Mouse (Mus musculus) heart, postnatal 0 days (tissue): Measurements from ENCODE around the gene Gatb. TPM values are rescaled to one million over a fixed set of nuclear protein-coding genes. Genes with fewer than 3 reads are reported as not detected.

ENCODE experiments used
- ATAC-seq: fragments of 200-750 bp; cut with Nextera tagmentation; 2 replicates; pipeline ENCODE4 v1.8.0; 2017; ENCODE audit warnings: low read depth, moderate number of reproducible peaks, moderate library complexity; ENCODE audit not compliant: insufficient read depth
- DNase-seq: peaks from one replicate; pipeline ENCODE4 v3.0.0-alpha.2; 2016; ENCODE audit warnings: low spot score
- H3K27ac ChIP-seq: fragments of 300-500 bp; sonication (generic); 2 replicates; pipeline ENCODE4 v1.5.1; 2014; ENCODE audit warnings: low read depth, mild to moderate bottlenecking
- H3K27me3 ChIP-seq: fragments of 300-500 bp; sonication (generic); 2 replicates; pipeline ENCODE4 v1.6.1; 2014; ENCODE audit warnings: low read length, mixed read lengths; ENCODE audit not compliant: control insufficient read depth, insufficient read depth
- H3K36me3 ChIP-seq: fragments of 300-500 bp; sonication (generic); replicated peaks from 2 replicates; pipeline ENCODE4 v1.6.1; 2014; ENCODE audit warnings: low read length, mixed read lengths; ENCODE audit not compliant: control insufficient read depth, insufficient read depth
- H3K4me1 ChIP-seq: fragments of 300-500 bp; sonication (generic); 2 replicates; pipeline ENCODE4 v1.6.1; 2014; ENCODE audit warnings: antibody characterized with exemption; ENCODE audit not compliant: control insufficient read depth, insufficient read depth
- H3K4me2 ChIP-seq: fragments of 300-500 bp; sonication (generic); 2 replicates; pipeline ENCODE4 v1.6.1; 2014; ENCODE audit warnings: low read depth, mild to moderate bottlenecking, low read length, moderate library complexity
- H3K4me3 ChIP-seq: fragments of 300-500 bp; sonication (generic); 2 replicates; pipeline ENCODE4 v1.5.1; 2014; ENCODE audit warnings: low read depth, low read length
- H3K9ac ChIP-seq: fragments of 300-500 bp; sonication (generic); replicated peaks from 2 replicates; pipeline ENCODE4 v1.6.1; 2014; ENCODE audit warnings: low read depth, low read length, mixed read lengths
- H3K9me3 ChIP-seq: fragments of 300-500 bp; sonication (generic); replicated peaks from 2 replicates; pipeline ENCODE4 v1.6.1; 2016; ENCODE audit warnings: low read length; ENCODE audit not compliant: control insufficient read depth
- CTCF ChIP-seq: IDR thresholded peaks from 2 replicates; pipeline ENCODE4 v1.5.1; 2016; ENCODE audit warnings: antibody characterized with exemption, control low read depth, low read depth
- EP300 ChIP-seq: IDR thresholded peaks from 2 replicates; pipeline ENCODE4 v1.6.1; 2016; ENCODE audit warnings: antibody characterized with exemption, low read depth
- WGBS: fragments of 180-500 bp; shearing (Covaris S2); extraction: QIAGEN DNeasy Blood & Tissue Kit; methylation state at CpG from one replicate; pipeline ENCODE4 v1.1.7; 2014; 5-methylcytosine and 5-hydroxymethylcytosine counted together
- polyA plus RNA-seq: library from polyadenylated mRNA; unstranded; fragments of >200 nt; fragmentation: Nextera tagmentation; extraction: Ambion mirVana; gene quantifications from 2 replicates; pipeline ENCODE4 v1.2.1, GENCODE M21; 2015
- total RNA-seq: library from RNA; depleted of rRNA; stranded (reverse); fragments of >200 nt; gene quantifications from 2 replicates; pipeline ENCODE4 v1.2.3, GENCODE M21; 2014; ENCODE audit warnings: low replicate concordance

Gene Gatb
- total and polyA plus RNA-seq, 2 experiments from 2014 or later: 27.9 to 40.3 TPM

DNA sequence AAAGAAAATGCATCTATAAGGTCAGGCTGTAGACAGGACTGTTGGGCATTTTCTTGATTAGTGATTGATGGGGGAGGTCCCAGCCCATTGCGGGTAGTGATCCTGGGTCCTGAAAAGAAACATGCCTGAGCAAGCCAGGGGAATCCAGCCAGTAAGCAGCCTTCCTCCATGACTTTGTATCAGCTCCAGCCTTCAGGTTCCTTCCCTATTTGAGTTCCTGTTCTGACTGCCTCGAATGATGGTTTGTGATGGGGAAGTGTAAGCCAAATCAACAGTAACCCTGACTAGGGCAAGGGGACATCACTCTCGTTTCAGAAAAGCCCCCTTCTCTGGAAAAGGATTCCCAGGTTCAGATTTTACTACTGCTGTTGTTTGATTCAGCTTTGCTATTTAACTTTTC is 31.2 kb upstream of the Gatb start:
- Histone ChIP-seq H3K27me3 (no peaks in the 10 kb centered on the region), H3K9me3 (no peaks in the 10 kb centered on the region), H3K4me2 (no peak overlapping the region), H3K27ac (no peak overlapping the region), H3K4me1 (no peaks in the 10 kb centered on the region), H3K4me3 (no peak overlapping the region), H3K36me3 (no peaks in the 10 kb centered on the region), H3K9ac (no peak overlapping the region)
- DNase-seq (no peak), ATAC-seq (no peak)
- 67% methylated on average over 3 of the region's 3 CpGs for WGBS
- no peak for TF ChIP-seq CTCF
- TF ChIP-seq EP300: no peak

DNA sequence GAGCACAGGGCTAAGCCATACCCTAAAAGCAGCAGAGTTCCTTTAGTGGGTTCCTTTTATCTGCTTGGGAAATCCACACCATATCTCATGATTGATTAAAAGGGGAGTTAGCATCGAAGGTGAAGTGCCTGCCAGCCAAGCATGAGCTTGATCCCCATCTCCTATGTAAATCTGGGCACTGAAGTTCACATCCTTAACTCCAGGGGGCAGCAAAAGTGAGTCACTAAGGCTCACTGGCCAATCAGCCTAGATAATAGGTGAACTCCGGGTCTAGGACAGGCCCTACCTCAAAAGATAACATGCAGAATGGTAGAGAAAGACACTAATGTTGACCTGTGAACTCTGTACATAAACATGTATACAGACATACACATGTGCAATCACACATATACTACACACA is 30.3 kb upstream of the Gatb start:
- ATAC-seq (no peak), DNase-seq (no peak)
- no peak overlapping the region for H3K4me3 ChIP-seq
- no peaks in the 10 kb centered on the region for H3K27me3 ChIP-seq
- H3K36me3 ChIP-seq: no peaks in the 10 kb centered on the region
- no peaks in the 10 kb centered on the region for H3K4me1 ChIP-seq
- 40% methylated on average over 2 of the region's 2 CpGs for WGBS
- no peaks in the 10 kb centered on the region for H3K9me3 ChIP-seq
- H3K9ac ChIP-seq: no peak overlapping the region
- no peak for TF ChIP-seq EP300
- TF ChIP-seq CTCF: peak; percentile 47
- no peak overlapping the region for H3K27ac ChIP-seq
- H3K4me2 ChIP-seq: no peak overlapping the region

DNA sequence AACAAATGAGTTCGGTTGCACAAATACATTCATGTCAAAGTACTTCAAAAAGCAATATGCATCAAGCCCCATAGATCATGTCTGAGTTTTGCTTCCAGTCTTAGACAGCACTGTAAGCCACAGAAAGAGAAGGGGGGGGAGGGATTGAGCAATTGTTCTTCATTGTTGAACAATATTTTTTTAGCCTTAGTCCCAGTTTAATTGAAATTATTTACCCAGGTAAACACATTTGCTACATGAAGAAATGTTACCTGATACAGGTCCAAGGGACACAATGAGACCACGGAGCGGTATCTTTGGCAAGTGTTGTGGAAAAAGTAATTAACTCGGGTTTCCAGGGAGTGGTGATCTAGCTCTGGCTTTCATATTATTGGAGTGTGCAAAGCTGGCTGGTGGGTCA is 23.6 kb upstream of the Gatb start:
- peaks cover 25% of the 10 kb centered on the region for H3K4me1 ChIP-seq
- no peaks in the 10 kb centered on the region for H3K27me3 ChIP-seq
- ATAC-seq (no peak), DNase-seq (no peak)
- H3K36me3 ChIP-seq: no peaks in the 10 kb centered on the region
- WGBS: 68% methylated on average over 4 of the region's 4 CpGs
- no peaks in the 10 kb centered on the region for H3K9me3 ChIP-seq
- H3K27ac ChIP-seq: peak overlapping the region; percentile 88
- H3K4me2 ChIP-seq: no peak overlapping the region
- no peak for TF ChIP-seq CTCF
- TF ChIP-seq EP300: no peak
- no peak overlapping the region for H3K4me3 ChIP-seq
- H3K9ac ChIP-seq: no peak overlapping the region

DNA sequence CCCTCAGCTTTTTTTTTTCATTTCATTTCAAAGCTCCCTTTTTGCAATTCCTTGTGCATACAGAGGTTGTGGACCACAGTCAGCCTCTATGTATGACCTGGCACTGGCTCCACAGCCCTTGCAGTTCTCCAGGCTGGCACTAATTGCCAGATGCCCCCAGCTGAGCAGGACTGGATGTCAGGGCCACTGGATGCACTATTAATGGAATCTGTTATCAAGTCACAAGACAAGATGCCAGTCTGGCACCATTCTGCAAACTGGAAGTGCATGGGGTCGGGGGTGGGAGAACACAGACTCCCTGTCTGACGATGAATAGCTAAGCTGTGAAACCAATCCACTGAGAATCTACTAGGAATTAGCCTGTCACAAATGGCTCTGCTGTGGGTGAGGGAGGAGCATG is 22.6 kb upstream of the Gatb start:
- DNase-seq (no peak), ATAC-seq (peak; percentile 68)
- peak overlapping the region; percentile 88 for H3K27ac ChIP-seq
- no peaks in the 10 kb centered on the region for H3K9me3 ChIP-seq
- peak; percentile 89 for TF ChIP-seq EP300
- no peak for TF ChIP-seq CTCF
- no peaks in the 10 kb centered on the region for H3K36me3 ChIP-seq
- no peak overlapping the region for H3K4me3 ChIP-seq
- peaks cover 25% of the 10 kb centered on the region for H3K4me1 ChIP-seq
- no peak overlapping the region for H3K9ac ChIP-seq
- H3K27me3 ChIP-seq: no peaks in the 10 kb centered on the region
- no peak overlapping the region for H3K4me2 ChIP-seq
- WGBS: 31% methylated on average over 2 of the region's 2 CpGs

DNA sequence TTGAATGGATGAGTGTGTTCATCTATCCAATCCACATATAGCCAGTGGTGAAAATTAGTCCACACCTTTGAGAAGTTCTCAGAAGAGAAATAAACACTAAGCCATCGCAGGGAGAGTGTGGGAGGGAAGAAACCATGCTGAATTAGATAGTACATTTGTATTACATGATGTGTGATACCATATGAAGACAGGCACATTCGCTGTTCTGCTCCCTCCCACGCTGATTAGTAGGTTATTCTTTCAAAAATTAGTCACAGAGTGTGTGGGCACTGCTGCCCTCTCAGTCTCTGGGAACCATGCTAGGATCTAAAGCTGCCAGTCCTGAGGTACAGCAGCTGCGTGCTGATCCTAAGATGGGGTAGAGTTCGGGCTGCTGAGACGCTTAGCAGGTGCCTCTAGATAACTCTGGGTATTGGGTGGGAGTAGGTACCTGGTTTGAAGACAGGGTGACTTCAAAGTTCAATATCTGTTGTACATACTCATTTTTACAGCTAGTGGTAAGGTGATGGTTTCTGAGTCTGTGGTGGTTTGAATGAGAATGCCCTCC is 20.1 kb upstream of the Gatb start:
- WGBS: 81% methylated on average over 6 of the region's 6 CpGs
- H3K9me3 ChIP-seq: no peaks in the 10 kb centered on the region
- ATAC-seq (no peak), DNase-seq (no peak)
- peak overlapping the region; percentile 88; the same call in 1 of the 2 replicates for H3K27ac ChIP-seq
- H3K4me2 ChIP-seq: no peak overlapping the region
- peaks cover 25% of the 10 kb centered on the region for H3K4me1 ChIP-seq
- no peaks in the 10 kb centered on the region for H3K27me3 ChIP-seq
- TF ChIP-seq CTCF (no peak), EP300 (no peak)
- no peak overlapping the region for H3K9ac ChIP-seq
- H3K36me3 ChIP-seq: no peaks in the 10 kb centered on the region
- H3K4me3 ChIP-seq: no peak overlapping the region

DNA sequence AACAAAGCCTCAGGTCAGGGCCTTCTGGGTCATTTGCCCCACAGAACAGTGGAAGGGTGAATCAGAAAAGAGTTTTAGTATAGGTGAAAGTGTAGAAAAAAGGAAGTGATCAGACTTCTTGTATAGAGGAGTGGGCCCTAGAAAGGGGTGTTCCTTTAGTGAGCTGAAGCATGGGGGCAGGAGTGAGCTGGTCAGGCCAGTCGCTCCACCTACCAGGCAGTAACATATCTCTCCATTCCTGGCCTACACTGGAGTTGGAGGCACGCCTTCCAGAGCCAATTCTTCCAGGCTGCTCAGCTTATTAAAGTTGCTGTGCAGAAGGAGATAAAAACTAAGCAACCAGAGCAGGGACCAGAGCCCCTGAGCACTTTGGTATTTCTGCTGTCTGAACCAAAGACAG is 9.3 kb upstream of the Gatb start:
- ATAC-seq (peak; percentile 63), DNase-seq (peak; percentile 60)
- H3K4me1 ChIP-seq: no peaks in the 10 kb centered on the region
- no peaks in the 10 kb centered on the region for H3K9me3 ChIP-seq
- no peak overlapping the region for H3K4me3 ChIP-seq
- H3K36me3 ChIP-seq: no peaks in the 10 kb centered on the region
- H3K27ac ChIP-seq: peak overlapping the region; percentile 56
- H3K27me3 ChIP-seq: no peaks in the 10 kb centered on the region
- no peak overlapping the region for H3K9ac ChIP-seq
- no peak for TF ChIP-seq EP300
- TF ChIP-seq CTCF: peak; percentile 13; the same call in 1 of the 2 replicates
- WGBS: 21% methylated on average over 2 of the region's 2 CpGs
- no peak overlapping the region for H3K4me2 ChIP-seq
